Mouse (Mus musculus) G1E (cell line): ENCODE measurements around the gene Trip4. TPM values are rescaled to one million over a fixed set of nuclear protein-coding genes. Genes with fewer than 3 reads are reported as not detected.
A peak's percentile ranks its signal among the peaks of the same experiment; 100 is the strongest.

ENCODE experiments used
- ATAC-seq: 2 replicates; pipeline ENCODE4 v1.8.0; 2016; ENCODE audit warnings: mild to moderate bottlenecking; ENCODE audit not compliant: insufficient number of reproducible peaks, poor library complexity, low FRiP score, severe bottlenecking; ENCODE audit errors: extremely low read depth
- DNase-seq: peaks from one replicate; pipeline ENCODE4 v3.0.0; 2012; ENCODE audit warnings: low spot score
- H3K27me3 ChIP-seq: 2 replicates; pipeline ENCODE4 v1.6.1; 2012; ENCODE audit warnings: mild to moderate bottlenecking, low read length, inconsistent platforms; ENCODE audit not compliant: insufficient read depth
- H3K36me3 ChIP-seq: replicated peaks from 2 replicates; pipeline ENCODE3; 2012; ENCODE audit warnings: mild to moderate bottlenecking, inconsistent platforms
- H3K4me1 ChIP-seq: 2 replicates; pipeline ENCODE4 v1.6.1; 2012; ENCODE audit warnings: low read depth, low read length, inconsistent platforms, mixed read lengths; ENCODE audit not compliant: insufficient read depth
- H3K4me3 ChIP-seq: 2 replicates; pipeline ENCODE4 v1.5.1; 2012; ENCODE audit warnings: low read depth, mild to moderate bottlenecking, inconsistent platforms, low read length, moderate library complexity, mixed read lengths
- H3K9me3 ChIP-seq: replicated peaks from 2 replicates; pipeline ENCODE4 v1.6.1; 2012; ENCODE audit warnings: inconsistent platforms
- CTCF ChIP-seq: IDR thresholded peaks from 2 replicates; pipeline ENCODE4 v1.5.1; 2012; ENCODE audit warnings: low read depth, low read length, inconsistent platforms, mixed read lengths
- GATA1 ChIP-seq: IDR thresholded peaks from 2 replicates; pipeline ENCODE4 v1.6.1; 2012; ENCODE audit warnings: borderline replicate concordance, low read length, inconsistent platforms, mixed read lengths
- GATA2 ChIP-seq: IDR thresholded peaks from 2 replicates; pipeline ENCODE4 v1.6.1; 2012; ENCODE audit warnings: low read depth, low read length, inconsistent platforms, borderline replicate concordance
- POLR2AphosphoS5 ChIP-seq: IDR thresholded peaks from 2 replicates; pipeline ENCODE4 v1.6.1; 2012; ENCODE audit warnings: low read depth, low read length, inconsistent platforms; ENCODE audit not compliant: insufficient replicate concordance
- TAL1 ChIP-seq: conservative IDR thresholded peaks from 2 replicates; pipeline ENCODE4 v1.6.1; 2012; ENCODE audit warnings: low read depth, low read length, inconsistent platforms, mixed read lengths
- polyA plus RNA-seq: library from polyadenylated mRNA; stranded (reverse); fragments of >175 nt; gene quantifications from 2 replicates; pipeline ENCODE4 v1.2.3, GENCODE M21; 2012
- total RNA-seq, 2 experiments: library from RNA; stranded (forward) in 1 of 2; stranded (reverse) in 1 of 2; fragments of 200-1000 nt in 1 of 2; fragments of >200 nt in 1 of 2; fragmentation: Nextera tagmentation in 1 of 2; gene quantifications; 2 replicates each; pipeline ENCODE4 v1.2.3; 2014 to 2017

The Trip4 gene
- total and polyA plus RNA-seq, 3 experiments = 5.2 to 40.5 (median 24.7) TPM

DNA sequence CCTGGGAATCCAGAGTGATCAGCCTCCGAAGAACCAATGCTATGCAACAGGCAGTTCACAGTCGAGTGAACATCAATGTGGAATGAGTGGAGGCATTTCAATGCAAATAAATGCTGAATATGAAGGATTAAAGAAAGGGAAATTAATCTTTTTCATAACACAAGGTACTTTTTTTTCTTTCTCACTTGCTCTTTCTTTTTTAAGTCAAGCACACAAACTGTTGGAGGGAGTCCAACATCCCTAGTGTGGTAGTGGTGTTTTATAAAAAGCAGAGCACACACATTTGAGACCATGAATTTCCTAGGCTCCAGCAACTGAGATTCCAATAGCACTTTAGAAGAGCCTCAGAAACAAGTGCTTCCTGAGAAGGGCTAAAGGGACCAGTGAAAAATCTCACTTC lies 76.6 kb downstream of the Trip4 start:
- no peak for TF ChIP-seq GATA2
- no peak for TF ChIP-seq POLR2AphosphoS5
- TF ChIP-seq TAL1 = no peak
- TF ChIP-seq CTCF = no peak
- no peak for TF ChIP-seq GATA1
- H3K36me3 ChIP-seq = peaks cover 43% of the 10 kb centered on the region
- ATAC-seq (no peak), DNase-seq (no peak)
- H3K4me1 ChIP-seq = peaks cover 28% of the 10 kb centered on the region
- H3K9me3 ChIP-seq = no peaks in the 10 kb centered on the region
- no peaks in the 10 kb centered on the region for H3K27me3 ChIP-seq
- no peak overlapping the region for H3K4me3 ChIP-seq

DNA sequence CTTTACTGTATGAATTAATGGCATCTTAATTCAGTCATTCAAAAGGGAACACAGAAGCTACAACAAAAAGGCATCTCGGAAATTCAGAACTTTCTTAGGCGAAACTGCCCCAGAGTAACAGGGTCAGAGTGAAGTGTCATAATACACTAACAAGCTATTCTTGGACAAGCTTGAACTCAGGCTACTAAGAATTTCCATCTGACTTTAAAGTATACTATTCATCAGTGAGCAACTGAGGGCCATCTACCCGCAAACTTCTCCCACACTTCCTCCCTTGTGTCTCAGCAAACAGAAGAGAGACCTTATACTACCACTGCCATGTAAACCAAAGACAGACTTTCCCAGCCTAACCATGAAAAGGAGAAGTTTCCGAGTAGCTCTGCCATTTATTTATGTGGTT lies 77.4 kb downstream of the Trip4 start:
- no peaks in the 10 kb centered on the region for H3K27me3 ChIP-seq
- peaks cover 38% of the 10 kb centered on the region for H3K36me3 ChIP-seq
- H3K9me3 ChIP-seq = no peaks in the 10 kb centered on the region
- no peak for DNase-seq
- no peak for TF ChIP-seq CTCF
- no peak for TF ChIP-seq GATA2
- no peak for TF ChIP-seq GATA1
- no peak for TF ChIP-seq TAL1
- no peak for TF ChIP-seq POLR2AphosphoS5
- ATAC-seq = no peak
- peaks cover 31% of the 10 kb centered on the region for H3K4me1 ChIP-seq
- H3K4me3 ChIP-seq = no peak overlapping the region

DNA sequence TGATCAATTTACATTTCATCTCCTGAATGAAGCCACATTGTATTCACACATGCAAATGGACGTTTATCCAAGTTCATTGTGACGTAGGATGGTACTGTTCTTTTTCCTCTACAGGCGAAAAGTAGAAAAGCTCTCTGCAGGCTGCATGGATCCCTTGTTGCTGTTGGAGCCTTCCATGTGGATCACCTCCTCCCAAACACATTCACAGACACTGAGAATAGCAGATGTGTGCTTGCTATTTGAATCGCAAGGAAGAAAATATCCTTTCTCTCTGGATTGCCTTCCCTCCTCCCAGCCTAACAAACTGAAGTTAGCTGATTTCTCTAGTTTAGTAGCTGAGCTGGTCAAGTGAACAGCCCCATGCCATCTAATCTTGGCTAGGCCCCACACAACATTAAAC lies 78.3 kb downstream of the Trip4 start:
- H3K4me1 ChIP-seq = peaks cover 38% of the 10 kb centered on the region
- H3K4me3 ChIP-seq = no peak overlapping the region
- TF ChIP-seq POLR2AphosphoS5 = no peak
- TF ChIP-seq GATA2 = no peak
- TF ChIP-seq TAL1 = no peak
- no peaks in the 10 kb centered on the region for H3K9me3 ChIP-seq
- H3K27me3 ChIP-seq = no peaks in the 10 kb centered on the region
- DNase-seq = no peak
- no peak for ATAC-seq
- H3K36me3 ChIP-seq = peaks cover 38% of the 10 kb centered on the region

DNA sequence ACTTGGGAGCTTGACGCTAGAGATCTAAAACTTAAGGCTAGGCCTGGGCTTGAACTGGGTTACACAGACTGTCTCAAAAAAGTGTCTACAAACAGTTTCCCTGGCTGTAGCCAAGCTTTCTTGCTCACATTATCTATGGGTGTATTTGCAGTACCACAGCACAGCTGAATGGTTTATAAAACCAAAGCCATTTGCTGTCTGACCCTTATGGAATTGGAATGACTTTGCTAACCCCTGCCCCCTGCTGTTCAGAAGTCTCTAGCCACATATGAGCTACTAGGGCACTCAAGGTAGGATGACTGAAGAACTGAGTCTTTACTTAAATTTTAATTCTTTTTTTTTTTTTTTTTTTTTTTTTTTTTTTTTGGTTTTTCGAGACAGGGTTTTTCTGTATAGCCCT lies 79.2 kb downstream of the Trip4 start:
- Histone ChIP-seq H3K36me3 (peaks cover 31% of the 10 kb centered on the region), H3K4me1 (peaks cover 39% of the 10 kb centered on the region), H3K27me3 (no peaks in the 10 kb centered on the region), H3K4me3 (no peak overlapping the region), H3K9me3 (no peaks in the 10 kb centered on the region)
- TF ChIP-seq POLR2AphosphoS5 = no peak
- TF ChIP-seq TAL1 = no peak
- no peak for TF ChIP-seq GATA2
- no peak for TF ChIP-seq CTCF
- TF ChIP-seq GATA1 = no peak
- ATAC-seq (no peak), DNase-seq (peak; percentile 29)

DNA sequence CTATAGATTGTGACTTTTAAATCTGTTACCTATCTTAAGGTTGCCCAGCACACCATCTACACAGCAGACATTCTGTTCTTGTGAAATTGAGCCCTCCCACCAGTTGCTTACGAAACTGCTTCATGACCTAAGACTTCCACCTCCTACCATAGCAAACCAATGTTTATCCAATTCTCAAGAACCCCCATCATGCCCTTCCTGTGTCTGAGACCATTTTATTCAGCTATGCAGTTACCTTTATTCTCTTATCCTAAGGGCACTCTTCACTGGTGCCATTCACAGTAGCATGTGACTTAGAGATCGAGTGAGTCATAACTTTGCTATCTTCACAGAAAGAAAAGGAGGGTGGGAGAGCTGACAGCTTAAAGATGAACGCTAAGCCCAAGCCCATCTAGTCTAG lies 80.1 kb downstream of the Trip4 start:
- H3K4me1 ChIP-seq = peaks cover 48% of the 10 kb centered on the region
- ATAC-seq (no peak), DNase-seq (no peak)
- no peak for TF ChIP-seq TAL1
- no peak for TF ChIP-seq CTCF
- no peak for TF ChIP-seq GATA1
- no peak for TF ChIP-seq GATA2
- TF ChIP-seq POLR2AphosphoS5 = no peak
- no peaks in the 10 kb centered on the region for H3K27me3 ChIP-seq
- peaks cover 28% of the 10 kb centered on the region for H3K36me3 ChIP-seq
- no peaks in the 10 kb centered on the region for H3K9me3 ChIP-seq
- H3K4me3 ChIP-seq = peak overlapping the region; percentile 87

DNA sequence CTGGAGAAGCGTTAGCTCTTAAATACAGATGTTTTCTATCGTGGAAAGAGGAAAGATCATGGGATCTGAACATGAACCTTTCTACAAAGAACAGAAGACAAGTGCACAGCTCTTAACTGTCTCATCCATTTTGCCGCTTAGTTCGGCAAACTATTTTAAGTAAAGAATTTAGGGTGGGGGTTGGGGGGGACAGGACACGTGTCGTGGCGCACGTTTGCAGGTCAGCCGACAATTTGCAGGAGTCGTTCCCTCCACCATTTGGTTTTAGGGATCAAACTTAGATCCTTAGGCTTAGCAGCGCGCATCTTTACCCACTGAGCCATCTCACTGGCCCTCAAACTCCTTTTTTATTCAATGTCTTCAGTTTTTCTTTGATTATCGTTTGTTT lies 80.6 kb downstream of the Trip4 start:
- TF ChIP-seq GATA2 (no peak), POLR2AphosphoS5 (no peak)
- H3K9me3 ChIP-seq = no peaks in the 10 kb centered on the region
- DNase-seq = no peak

DNA sequence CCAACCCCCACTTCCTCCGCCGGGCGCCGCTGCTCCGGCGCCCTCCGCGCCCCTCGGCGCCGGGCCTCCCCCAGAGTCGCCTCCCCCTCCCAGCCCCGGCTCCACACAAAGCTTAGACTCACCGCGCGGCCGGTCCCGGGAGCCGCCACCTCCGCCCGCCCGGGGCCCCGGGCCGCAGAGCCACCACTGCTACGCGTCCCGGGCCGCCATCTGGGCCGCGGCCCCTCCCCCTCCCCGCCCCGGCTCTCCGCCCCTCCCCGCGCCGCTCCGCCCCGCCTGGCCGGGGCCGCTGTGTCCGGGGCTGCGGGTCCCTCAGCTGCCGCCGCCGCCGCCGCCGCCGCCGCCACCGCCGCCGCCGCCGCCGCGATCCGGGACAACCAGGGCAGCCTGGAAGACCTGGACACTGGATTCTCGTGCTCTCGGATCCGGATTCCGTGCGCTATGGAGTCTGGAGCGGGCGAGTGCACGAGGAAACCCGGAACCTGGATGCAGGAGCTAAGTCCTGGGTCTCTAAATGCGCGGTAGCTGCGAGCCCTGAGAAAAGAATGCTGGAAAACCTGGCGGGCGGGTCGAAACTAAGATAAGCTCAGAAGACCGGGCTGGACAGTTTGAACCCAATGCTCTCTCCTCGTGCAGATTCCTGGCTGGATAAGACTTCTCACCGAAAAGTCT lies 81.1 kb downstream of the Trip4 start, which contains the start of gene Zfp609:
Zfp609 (minus strand) TSS at position 221 of the 672 bp plus-strand sequence.
- TF ChIP-seq GATA1 (no peak), TAL1 (no peak), CTCF (no peak), POLR2AphosphoS5 (no peak), GATA2 (no peak)
- DNase-seq (peak; percentile 75), ATAC-seq (peak; percentile 35; the same call in 1 of the 2 replicates)
- Histone ChIP-seq H3K27me3 (no peaks in the 10 kb centered on the region), H3K36me3 (peaks cover 27% of the 10 kb centered on the region), H3K9me3 (no peaks in the 10 kb centered on the region), H3K4me1 (peaks cover 54% of the 10 kb centered on the region), H3K4me3 (peak within 1 kb of the TSS; percentile 87)

More for the DNA sequence above, 80.6 kb downstream of the Trip4 start:
- peaks cover 51% of the 10 kb centered on the region for H3K4me1 ChIP-seq
- H3K4me3 ChIP-seq = peak overlapping the region; percentile 87
- H3K27me3 ChIP-seq = no peaks in the 10 kb centered on the region
- no peak for ATAC-seq
- H3K36me3 ChIP-seq = peaks cover 28% of the 10 kb centered on the region
